Mouse (Mus musculus) CH12.LX (cell line): ENCODE data around the gene Frs3. TPM values are rescaled to one million over a fixed set of nuclear protein-coding genes. Genes with fewer than 3 reads are reported as not detected.

ENCODE experiments used
- DNase-seq: peaks from one replicate; pipeline ENCODE4 v3.0.0-alpha.2; 2013; ENCODE audit errors: extremely low read depth
- H3K27ac ChIP-seq: 2 replicates; pipeline ENCODE4 v1.5.1; 2012; ENCODE audit warnings: low read depth, mild to moderate bottlenecking, control low read depth, moderate library complexity; ENCODE audit not compliant: insufficient read depth
- H3K27me3 ChIP-seq: replicated peaks from 2 replicates; pipeline ENCODE3; 2012; ENCODE audit warnings: inconsistent platforms
- H3K36me3 ChIP-seq, 2 experiments: replicated peaks in 1 of 2; 2 replicates each; pipeline versions ENCODE3 to v1.6.1; 2012; ENCODE audit warnings: inconsistent platforms in 1 of 2, low read length in 1 of 2, mild to moderate bottlenecking in 1 of 2, mixed read lengths in 1 of 2, moderate library complexity in 1 of 2; ENCODE audit not compliant: control insufficient read depth in 1 of 2, insufficient read depth in 1 of 2
- H3K4me1 ChIP-seq, 2 experiments: 2 replicates each; pipeline ENCODE4 v1.6.1; 2012; ENCODE audit warnings: inconsistent platforms in 1 of 2, moderate library complexity in 1 of 2; ENCODE audit not compliant: insufficient read depth in 2 of 2, control insufficient read depth in 1 of 2
- H3K4me2 ChIP-seq: 2 replicates; pipeline ENCODE4 v1.6.1; 2012; ENCODE audit warnings: low read depth, mild to moderate bottlenecking, control low read depth; ENCODE audit not compliant: poor library complexity, insufficient read depth, severe bottlenecking
- H3K4me3 ChIP-seq, 3 experiments: fragments of 150-350 bp in 1 of 3; sonication (generic) in 1 of 3; replicated peaks in 1 of 3; 2 replicates each; pipeline versions ENCODE3 to v1.5.1; 2011 to 2012; ENCODE audit warnings: low read depth in 2 of 3, low read length in 2 of 3, mild to moderate bottlenecking in 2 of 3, moderate library complexity in 2 of 3, control low read depth in 1 of 3, improper control_type of control experiment in 1 of 3, inconsistent platforms in 1 of 3, mixed read lengths in 1 of 3; ENCODE audit not compliant: poor library complexity in 1 of 3
- H3K79me2 ChIP-seq: replicated peaks from 2 replicates; pipeline ENCODE4 v1.6.1; 2012; ENCODE audit warnings: mild to moderate bottlenecking, moderate library complexity; ENCODE audit not compliant: control insufficient read depth, poor library complexity, insufficient read depth, severe bottlenecking; ENCODE audit errors: extremely low read depth
- H3K9ac ChIP-seq: 2 replicates; pipeline ENCODE4 v1.6.1; 2012; ENCODE audit warnings: low read depth, mild to moderate bottlenecking, control low read depth, moderate library complexity; ENCODE audit not compliant: insufficient read depth
- H3K9me3 ChIP-seq: replicated peaks from 2 replicates; pipeline ENCODE3; 2012; ENCODE audit warnings: low read length, inconsistent platforms, mixed read lengths
- CTCF ChIP-seq, 2 experiments: IDR thresholded peaks in 1 of 2; conservative IDR thresholded peaks in 1 of 2; 2 replicates each; pipeline ENCODE4 v1.5.1; 2011 to 2012; ENCODE audit warnings: low read depth in 2 of 2, low read length in 2 of 2, improper control_type of control experiment in 1 of 2, inconsistent platforms in 1 of 2, mild to moderate bottlenecking in 1 of 2, moderate library complexity in 1 of 2
- ELF1 ChIP-seq: IDR thresholded peaks from 2 replicates; pipeline ENCODE4 v1.6.1; 2014; ENCODE audit warnings: low read depth, mild to moderate bottlenecking, inconsistent platforms, low read length, improper control_type of control experiment
- ETS1 ChIP-seq: conservative IDR thresholded peaks from 2 replicates; pipeline ENCODE4 v1.6.1; 2012; ENCODE audit warnings: low read depth, mild to moderate bottlenecking, inconsistent platforms, low read length, improper control_type of control experiment, moderate library complexity
- GABPA ChIP-seq: IDR thresholded peaks from 2 replicates; pipeline ENCODE4 v1.6.1; 2012; ENCODE audit warnings: low read depth, low read length, improper control_type of control experiment, inconsistent platforms; ENCODE audit not compliant: insufficient replicate concordance
- HCFC1 ChIP-seq: IDR thresholded peaks from 2 replicates; pipeline ENCODE4 v1.6.1; 2012; ENCODE audit warnings: low read depth, mild to moderate bottlenecking, inconsistent platforms, low read length, improper control_type of control experiment
- JUN ChIP-seq: IDR thresholded peaks from 2 replicates; pipeline ENCODE4 v1.6.1; 2011; ENCODE audit warnings: low read depth, mild to moderate bottlenecking, low read length, improper control_type of control experiment, moderate library complexity; ENCODE audit not compliant: insufficient read depth
- MAX ChIP-seq: IDR thresholded peaks from 2 replicates; pipeline ENCODE4 v1.6.1; 2011; ENCODE audit warnings: low read length, improper control_type of control experiment
- MAZ ChIP-seq: IDR thresholded peaks from 2 replicates; pipeline ENCODE4 v1.6.1; 2012; ENCODE audit warnings: low read depth, mild to moderate bottlenecking, inconsistent platforms, low read length, improper control_type of control experiment, moderate library complexity
- MEF2A ChIP-seq: IDR thresholded peaks from 2 replicates; pipeline ENCODE4 v1.6.1; 2014; ENCODE audit warnings: low read depth, mild to moderate bottlenecking, inconsistent platforms, low read length, improper control_type of control experiment, borderline replicate concordance
- MXI1 ChIP-seq: IDR thresholded peaks from 2 replicates; pipeline ENCODE4 v1.6.1; 2011; ENCODE audit warnings: mild to moderate bottlenecking, low read depth, low read length, improper control_type of control experiment
- MYC ChIP-seq: IDR thresholded peaks from 2 replicates; pipeline ENCODE4 v1.6.1; 2011; ENCODE audit warnings: low read depth, mild to moderate bottlenecking, improper control_type of control experiment, low read length
- NELFE ChIP-seq: IDR thresholded peaks from 2 replicates; pipeline ENCODE4 v1.6.1; 2011; ENCODE audit warnings: low read depth, low read length, improper control_type of control experiment
- SIN3A ChIP-seq: IDR thresholded peaks from 2 replicates; pipeline ENCODE4 v1.6.1; 2012; ENCODE audit warnings: low read length, improper control_type of control experiment, inconsistent platforms
- SMC3 ChIP-seq: IDR thresholded peaks from 2 replicates; pipeline ENCODE4 v1.6.1; 2011; ENCODE audit warnings: low read depth, low read length, improper control_type of control experiment
- TBP ChIP-seq: conservative IDR thresholded peaks from 2 replicates; pipeline ENCODE4 v1.6.1; 2011; ENCODE audit warnings: low read depth, low read length, improper control_type of control experiment
- TCF12 ChIP-seq: IDR thresholded peaks from 2 replicates; pipeline ENCODE4 v1.6.1; 2014; ENCODE audit warnings: low read depth, mild to moderate bottlenecking, inconsistent platforms, low read length, improper control_type of control experiment
- USF1 ChIP-seq: IDR thresholded peaks from 2 replicates; pipeline ENCODE4 v1.6.1; 2014; ENCODE audit warnings: low read depth, mild to moderate bottlenecking, inconsistent platforms, low read length, improper control_type of control experiment
- USF2 ChIP-seq: conservative IDR thresholded peaks from 2 replicates; pipeline ENCODE4 v1.6.1; 2011; ENCODE audit warnings: low read depth, low read length, improper control_type of control experiment
- ZC3H11A ChIP-seq: IDR thresholded peaks from 2 replicates; pipeline ENCODE4 v1.6.1; 2012; ENCODE audit warnings: low read depth, mild to moderate bottlenecking, inconsistent platforms, low read length, improper control_type of control experiment
- ZNF384 ChIP-seq: IDR thresholded peaks from 2 replicates; pipeline ENCODE4 v1.6.1; 2012; ENCODE audit warnings: low read depth, low read length, improper control_type of control experiment, inconsistent platforms
- dilution Hi-C: fragments of 300-500 bp; cut with MboI; formaldehyde crosslinking; loops from 2 replicates; pipeline ENCODE4 v1.14.3; 2020; ENCODE audit warnings: low sequenced_read_pairs; ENCODE audit not compliant: extremely low pct_unique_long_range_greater_than_20kb, extremely low pct_ligation_motif_present
- in situ Hi-C: fragments of 300-500 bp; cut with MboI; formaldehyde crosslinking; loops from 3 replicates; pipeline ENCODE4 v1.14.3; 2019; ENCODE audit warnings: low sequenced_read_pairs, low pct_ligation_motif_present, low pct_unique_long_range_greater_than_20kb, mixed read lengths
- polyA plus RNA-seq: library from polyadenylated mRNA; unstranded; fragments of >175 nt; gene quantifications from 2 replicates; pipeline ENCODE4 v1.2.1, GENCODE M21; 2012; ENCODE audit warnings: low read depth; ENCODE audit not compliant: insufficient read length
- total RNA-seq, 2 experiments: library from RNA; depleted of rRNA; stranded (reverse); fragments of 300-350 nt in 1 of 2; fragments of >200 nt in 1 of 2; gene quantifications; 2 replicates each; pipeline ENCODE4 v1.2.3; 2012 to 2014

The Frs3 gene
- total and polyA plus RNA-seq, 3 experiments, result 0.54 to 2.9 (median 0.67) TPM

GRCm38 (mm10) chr17:47704692-47705091 lies 15.9 kb downstream of the Frs3 start:
- H3K36me3 ChIP-seq, result peaks cover 2 to 11% of the 10 kb centered on the region in 2 experiments
- H3K4me3 ChIP-seq, result no peak overlapping the region
- H3K4me2 ChIP-seq, result no peak overlapping the region
- DNase-seq, result no peak
- H3K27me3 ChIP-seq, result peaks cover 19% of the 10 kb centered on the region
- no peak overlapping the region for H3K9ac ChIP-seq
- H3K9me3 ChIP-seq, result no peaks in the 10 kb centered on the region
- in situ Hi-C loops, result no loop called here
- H3K27ac ChIP-seq, result no peak overlapping the region
- no peaks in the 10 kb centered on the region for H3K79me2 ChIP-seq
- TF ChIP-seq SIN3A (no peak), USF2 (no peak), CTCF (conservative IDR thresholded peaks at IDR 0.05 in 1 of 2, IDR thresholded peaks at IDR 0.05 in 1 of 2; ENCODE audit: low read depth in 2 of 2, low read length in 2 of 2) (peak in 1 of 2 experiments; percentile 39; a peak in 2 of 4 replicates), SMC3 (peak; percentile 21), ZC3H11A (no peak), TBP (no peak), HCFC1 (no peak)
- no peaks in the 10 kb centered on the region for H3K4me1 ChIP-seq
- dilution Hi-C loops, result no loop called here

GRCm38 (mm10) chr17:47706196-47706595 lies 17.4 kb downstream of the Frs3 start:
- no peak for TF ChIP-seq SMC3
- TF ChIP-seq JUN, result no peak
- TF ChIP-seq HCFC1, result no peak
- TF ChIP-seq ZNF384, result no peak
- TF ChIP-seq ZC3H11A, result no peak
- TF ChIP-seq MAX, result no peak
- TF ChIP-seq ETS1, result no peak
- TF ChIP-seq TBP, result no peak
- no peak for TF ChIP-seq USF1
- no peak for TF ChIP-seq NELFE
- TF ChIP-seq MAZ, result no peak
- TF ChIP-seq MXI1, result no peak
- no peak for TF ChIP-seq MYC
- no peak for TF ChIP-seq MEF2A
- no peak for TF ChIP-seq GABPA
- TF ChIP-seq TCF12, result no peak
- no peak for TF ChIP-seq ELF1
- TF ChIP-seq, all 38 proteins: peak for 0
- H3K4me2 ChIP-seq, result no peak overlapping the region
- no peak overlapping the region for H3K4me3 ChIP-seq
- H3K27me3 ChIP-seq, result peaks cover 26% of the 10 kb centered on the region
- H3K36me3 ChIP-seq, result peaks cover 2 to 11% of the 10 kb centered on the region in 2 experiments
- H3K27ac ChIP-seq, result no peak overlapping the region
- no peak overlapping the region for H3K9ac ChIP-seq
- in situ Hi-C loops, result no loop called here
- no peaks in the 10 kb centered on the region for H3K79me2 ChIP-seq
- dilution Hi-C loops, result no loop called here
- no peaks in the 10 kb centered on the region for H3K9me3 ChIP-seq
- DNase-seq, result no peak
- H3K4me1 ChIP-seq, result peaks cover 6 to 7% of the 10 kb centered on the region in 2 experiments; a peak in 3 of 4 replicates
